Mouse (Mus musculus): ENCODE measurements at regions not wholly inside any gene's neighbourhood (a gene's known extent, or its start where the extent isn't known, plus 50 kb on each side); places are given as distances from the start of the nearest gene placed in this dataset.

GRCm38 (mm10) chr13:11164130-11164529, 803.5 kb upstream of the Chrm3 start:
- Histone ChIP-seq H3K27ac (replicated peaks; ENCODE audit: low read depth, low read length) (no peak overlapping the region), H3K36me3 (ENCODE audit: control insufficient read depth, insufficient read depth, low read length) (no peaks in the 10 kb centered on the region), H3K4me1 (ENCODE audit: control insufficient read depth, insufficient read depth, low read length) (no peaks in the 10 kb centered on the region), H3K4me2 (ENCODE audit: low read length) (no peak overlapping the region), H3K27me3 (ENCODE audit: control insufficient read depth, insufficient read depth, low read length) (no peaks in the 10 kb centered on the region), H3K4me3 (replicated peaks; ENCODE audit: low read depth, low read length) (no peak overlapping the region), H3K9ac (replicated peaks; ENCODE audit: low read length) (no peak overlapping the region), H3K9me3 (ENCODE audit: control insufficient read depth, low read length) (no peaks in the 10 kb centered on the region)
- no peak for ATAC-seq (ENCODE audit: low FRiP score, low TSS enrichment)
- 75% methylated on average over 3 of the region's 3 CpGs for WGBS
- DNase-seq = no peak

DNA sequence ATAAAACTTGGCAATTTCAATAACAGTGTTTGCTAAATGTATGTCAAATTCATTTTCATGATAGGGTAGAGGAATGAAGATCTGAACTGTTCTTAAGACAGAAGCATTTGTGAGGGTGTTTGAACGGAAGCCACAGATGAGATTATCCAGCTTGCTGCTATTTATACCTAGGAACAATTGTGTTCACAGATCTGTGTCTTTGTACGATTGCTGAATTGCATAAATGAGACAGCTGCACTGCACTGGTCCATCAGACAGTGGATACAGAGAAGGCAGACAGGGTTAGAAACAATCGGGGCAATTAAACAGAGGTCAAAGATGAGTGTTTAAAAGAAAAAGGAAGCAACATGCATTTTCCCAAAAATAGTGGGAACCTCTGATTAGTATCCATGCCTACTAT, 786.6 kb upstream of the Chrm3 start:
- Histone ChIP-seq H3K27ac (replicated peaks; ENCODE audit: low read depth, low read length) (no peak overlapping the region), H3K9me3 (ENCODE audit: control insufficient read depth, low read length) (no peaks in the 10 kb centered on the region), H3K27me3 (ENCODE audit: control insufficient read depth, insufficient read depth, low read length) (no peaks in the 10 kb centered on the region), H3K4me3 (replicated peaks; ENCODE audit: low read depth, low read length) (no peak overlapping the region), H3K36me3 (ENCODE audit: control insufficient read depth, insufficient read depth, low read length) (no peaks in the 10 kb centered on the region), H3K4me2 (ENCODE audit: low read length) (no peak overlapping the region), H3K4me1 (ENCODE audit: control insufficient read depth, insufficient read depth, low read length) (no peaks in the 10 kb centered on the region), H3K9ac (replicated peaks; ENCODE audit: low read length) (no peak overlapping the region)
- WGBS = 60% methylated on average over 3 of the region's 3 CpGs
- ATAC-seq (ENCODE audit: low FRiP score, low TSS enrichment) (no peak), DNase-seq (no peak)

- H3K4me1 ChIP-seq (ENCODE audit: control insufficient read depth, insufficient read depth, low read length) = no peaks in the 10 kb centered on the region
- WGBS = 98% methylated on average over 2 of the region's 2 CpGs
- no peak overlapping the region for H3K9ac ChIP-seq (replicated peaks; ENCODE audit: low read length)
- no peak overlapping the region for H3K27ac ChIP-seq (replicated peaks; ENCODE audit: low read depth, low read length)
- H3K4me2 ChIP-seq (ENCODE audit: low read length) = no peak overlapping the region
- no peaks in the 10 kb centered on the region for H3K9me3 ChIP-seq (ENCODE audit: control insufficient read depth, low read length)
- no peak overlapping the region for H3K4me3 ChIP-seq (replicated peaks; ENCODE audit: low read depth, low read length)
- no peak for DNase-seq
- ATAC-seq (ENCODE audit: low FRiP score, low TSS enrichment) = no peak
- no peaks in the 10 kb centered on the region for H3K27me3 ChIP-seq (ENCODE audit: control insufficient read depth, insufficient read depth, low read length)
- H3K36me3 ChIP-seq (ENCODE audit: control insufficient read depth, insufficient read depth, low read length) = no peaks in the 10 kb centered on the region
These were observed 747.0 kb upstream of the Chrm3 start for GRCm38 (mm10) chr13:11107693-11108092.

- WGBS = 79% methylated on average over 4 of the region's 4 CpGs
- DNase-seq (no peak), ATAC-seq (ENCODE audit: low FRiP score, low TSS enrichment) (no peak)
These were observed 745.8 kb upstream of the Chrm3 start for GRCm38 (mm10) chr13:11106426-11106825.

GRCm38 (mm10) chr13:11105571-11105970, 744.9 kb upstream of the Chrm3 start:
- no peaks in the 10 kb centered on the region for H3K27me3 ChIP-seq (ENCODE audit: control insufficient read depth, insufficient read depth, low read length)
- ATAC-seq (ENCODE audit: low FRiP score, low TSS enrichment) = no peak
- no peak overlapping the region for H3K4me2 ChIP-seq (ENCODE audit: low read length)
- no peak overlapping the region for H3K4me3 ChIP-seq (replicated peaks; ENCODE audit: low read depth, low read length)
- DNase-seq = no peak
- no peaks in the 10 kb centered on the region for H3K36me3 ChIP-seq (ENCODE audit: control insufficient read depth, insufficient read depth, low read length)
- H3K9me3 ChIP-seq (ENCODE audit: control insufficient read depth, low read length) = no peaks in the 10 kb centered on the region
- no peak overlapping the region for H3K27ac ChIP-seq (replicated peaks; ENCODE audit: low read depth, low read length)
- WGBS = 88% methylated on average over 2 of the region's 2 CpGs
- H3K9ac ChIP-seq (replicated peaks; ENCODE audit: low read length) = no peak overlapping the region
- H3K4me1 ChIP-seq (ENCODE audit: control insufficient read depth, insufficient read depth, low read length) = no peaks in the 10 kb centered on the region

More at GRCm38 (mm10) chr13:11106426-11106825, 745.8 kb upstream of the Chrm3 start:
- Histone ChIP-seq H3K27ac (replicated peaks; ENCODE audit: low read depth, low read length) (no peak overlapping the region), H3K4me3 (replicated peaks; ENCODE audit: low read depth, low read length) (no peak overlapping the region), H3K9ac (replicated peaks; ENCODE audit: low read length) (no peak overlapping the region), H3K9me3 (ENCODE audit: control insufficient read depth, low read length) (no peaks in the 10 kb centered on the region), H3K4me1 (ENCODE audit: control insufficient read depth, insufficient read depth, low read length) (no peaks in the 10 kb centered on the region), H3K4me2 (ENCODE audit: low read length) (no peak overlapping the region), H3K36me3 (ENCODE audit: control insufficient read depth, insufficient read depth, low read length) (no peaks in the 10 kb centered on the region), H3K27me3 (ENCODE audit: control insufficient read depth, insufficient read depth, low read length) (no peaks in the 10 kb centered on the region)

- Histone ChIP-seq H3K4me1 (ENCODE audit: control insufficient read depth, insufficient read depth, low read length) (no peaks in the 10 kb centered on the region), H3K27ac (replicated peaks; ENCODE audit: low read depth, low read length) (0 out of 2 replicates have a peak overlapping the region, but pooled peaks have one; percentile 22), H3K27me3 (ENCODE audit: control insufficient read depth, insufficient read depth, low read length) (no peaks in the 10 kb centered on the region), H3K9me3 (ENCODE audit: control insufficient read depth, low read length) (no peaks in the 10 kb centered on the region), H3K9ac (replicated peaks; ENCODE audit: low read length) (no peak overlapping the region), H3K36me3 (ENCODE audit: control insufficient read depth, insufficient read depth, low read length) (no peaks in the 10 kb centered on the region), H3K4me2 (ENCODE audit: low read length) (no peak overlapping the region), H3K4me3 (replicated peaks; ENCODE audit: low read depth, low read length) (no peak overlapping the region)
- no peak for DNase-seq
- no peak for ATAC-seq (ENCODE audit: low FRiP score, low TSS enrichment)
These were observed 738.9 kb upstream of the Chrm3 start for GRCm38 (mm10) chr13:11099586-11099950.

DNA sequence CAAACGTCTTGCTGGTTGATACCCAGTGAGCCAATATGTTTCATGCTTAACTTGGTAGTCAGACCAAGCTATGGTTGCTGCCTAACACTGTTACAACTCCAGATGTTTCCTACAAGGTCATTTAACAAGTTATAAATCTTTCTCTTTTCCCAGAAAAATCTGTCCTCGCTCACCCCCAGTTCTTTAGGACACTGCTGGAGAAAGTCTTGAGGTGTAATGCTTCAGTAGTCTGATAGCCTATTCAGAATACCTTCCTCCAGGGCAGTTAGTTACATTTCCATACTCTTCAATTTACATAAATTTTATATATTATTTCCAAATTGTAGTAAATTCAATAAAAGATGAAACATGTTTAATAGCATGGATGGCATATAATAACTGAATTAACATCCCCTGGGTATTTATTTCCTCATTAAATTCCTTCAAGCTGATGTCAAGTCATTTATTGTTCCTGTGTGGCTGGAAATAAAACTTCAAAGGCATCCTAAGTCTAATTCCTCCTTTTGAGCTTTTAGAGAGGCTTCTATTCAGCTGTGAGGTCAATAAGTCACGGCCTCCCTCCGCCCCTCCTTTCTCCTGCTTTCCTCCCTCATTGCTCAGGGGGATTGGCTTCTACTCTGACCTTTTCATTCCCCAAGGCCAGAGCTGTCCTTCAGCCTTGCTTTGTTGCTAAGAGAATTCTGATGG, 738.4 kb upstream of the Chrm3 start:
- no peaks in the 10 kb centered on the region for H3K9me3 ChIP-seq (ENCODE audit: control insufficient read depth, low read length)
- 0 out of 2 replicates have a peak overlapping the region, but pooled peaks have one; percentile 22 for H3K27ac ChIP-seq (replicated peaks; ENCODE audit: low read depth, low read length)
- no peaks in the 10 kb centered on the region for H3K27me3 ChIP-seq (ENCODE audit: control insufficient read depth, insufficient read depth, low read length)
- no peaks in the 10 kb centered on the region for H3K36me3 ChIP-seq (ENCODE audit: control insufficient read depth, insufficient read depth, low read length)
- no peaks in the 10 kb centered on the region for H3K4me1 ChIP-seq (ENCODE audit: control insufficient read depth, insufficient read depth, low read length)
- H3K9ac ChIP-seq (replicated peaks; ENCODE audit: low read length) = no peak overlapping the region
- 10% methylated on average over 4 of the region's 4 CpGs for WGBS
- H3K4me2 ChIP-seq (ENCODE audit: low read length) = no peak overlapping the region
- peak; percentile 63; the same call in 1 of the 2 replicates for ATAC-seq (ENCODE audit: low FRiP score, low TSS enrichment)
- peak; percentile 45 for DNase-seq
- no peak overlapping the region for H3K4me3 ChIP-seq (replicated peaks; ENCODE audit: low read depth, low read length)

GRCm38 (mm10) chr13:11092911-11093310, 732.3 kb upstream of the Chrm3 start:
- DNase-seq = no peak
- WGBS = 72% methylated on average over 2 of the region's 2 CpGs

More at GRCm38 (mm10) chr13:11092911-11093310, 732.3 kb upstream of the Chrm3 start:
- H3K27me3 ChIP-seq (ENCODE audit: control insufficient read depth, insufficient read depth, low read length) = no peaks in the 10 kb centered on the region
- H3K27ac ChIP-seq (replicated peaks; ENCODE audit: low read depth, low read length) = no peak overlapping the region
- no peaks in the 10 kb centered on the region for H3K36me3 ChIP-seq (ENCODE audit: control insufficient read depth, insufficient read depth, low read length)
- H3K4me3 ChIP-seq (replicated peaks; ENCODE audit: low read depth, low read length) = no peak overlapping the region
- no peaks in the 10 kb centered on the region; the same call in 1 of the 2 replicates for H3K9me3 ChIP-seq (ENCODE audit: control insufficient read depth, low read length)
- no peak overlapping the region for H3K4me2 ChIP-seq (ENCODE audit: low read length)
- H3K9ac ChIP-seq (replicated peaks; ENCODE audit: low read length) = no peak overlapping the region
- H3K4me1 ChIP-seq (ENCODE audit: control insufficient read depth, insufficient read depth, low read length) = no peaks in the 10 kb centered on the region
- ATAC-seq (ENCODE audit: low FRiP score, low TSS enrichment) = no peak

Measured in midbrain, embryonic 14.5 days (tissue).